Mouse (Mus musculus) heart, adult 2 months (tissue): ENCODE measurements at regions not wholly inside any gene's neighbourhood (a gene's known extent, or its start where the extent isn't known, plus 50 kb on each side); places are given as distances from the start of the nearest gene placed in this dataset.

ENCODE experiments used
- CTCF ChIP-seq: fragments of 200-600 bp; IDR thresholded peaks from 2 replicates; pipeline ENCODE4 v1.8.1; 2022; ENCODE audit warnings: antibody characterized with exemption, mild to moderate bottlenecking, moderate library complexity
- POLR2A ChIP-seq: fragments of 200-500 bp; IDR thresholded peaks from 2 replicates; pipeline ENCODE4 v1.6.1; 2011; ENCODE audit warnings: mild to moderate bottlenecking, low read depth, low read length, control low read depth; ENCODE audit not compliant: insufficient read depth

GRCm38 (mm10) chr16:70835006-70835405, 521.3 kb downstream of the Gbe1 start:
- TF ChIP-seq POLR2A = no peak
- no peak for TF ChIP-seq CTCF
